Mouse (Mus musculus) kidney, postnatal 0 days (tissue): ENCODE measurements around the gene Plekhm3. TPM values are rescaled to one million over a fixed set of nuclear protein-coding genes. Genes with fewer than 3 reads are reported as not detected.

ENCODE experiments used
- ATAC-seq: fragments of 200-750 bp; cut with Nextera tagmentation; replicated peaks from 2 replicates; pipeline ENCODE4 v1.8.0; 2017; ENCODE audit warnings: low read depth, moderate number of reproducible peaks, moderate TSS enrichment, moderate library complexity; ENCODE audit not compliant: low FRiP score
- DNase-seq: peaks from one replicate; pipeline ENCODE4 v3.0.0-alpha.2; 2016; ENCODE audit warnings: low spot score
- H3K27ac ChIP-seq: fragments of 300-500 bp; sonication (generic); 2 replicates; pipeline ENCODE4 v1.5.1; 2014; ENCODE audit warnings: mild to moderate bottlenecking
- H3K27me3 ChIP-seq: fragments of 300-500 bp; sonication (generic); 2 replicates; pipeline ENCODE4 v1.6.1; 2014; ENCODE audit warnings: low read length, mixed read lengths; ENCODE audit not compliant: insufficient read depth
- H3K36me3 ChIP-seq: fragments of 300-500 bp; sonication (generic); 2 replicates; pipeline ENCODE4 v1.6.1; 2014; ENCODE audit warnings: low read length, mixed read lengths; ENCODE audit not compliant: insufficient read depth
- H3K4me1 ChIP-seq: fragments of 300-500 bp; sonication (generic); replicated peaks from 2 replicates; pipeline ENCODE4 v1.6.1; 2014; ENCODE audit warnings: antibody characterized with exemption, low read length, mixed read lengths; ENCODE audit not compliant: insufficient read depth
- H3K4me2 ChIP-seq: fragments of 300-500 bp; sonication (generic); 2 replicates; pipeline ENCODE4 v1.6.1; 2014; ENCODE audit warnings: mild to moderate bottlenecking, low read length, moderate library complexity, mixed read lengths
- H3K4me3 ChIP-seq: fragments of 300-500 bp; sonication (generic); replicated peaks from 2 replicates; pipeline ENCODE4 v1.5.1; 2014; ENCODE audit warnings: low read depth, low read length
- H3K9ac ChIP-seq: fragments of 300-500 bp; sonication (generic); 2 replicates; pipeline ENCODE4 v1.6.1; 2014; ENCODE audit warnings: low read depth, low read length
- H3K9me3 ChIP-seq: fragments of 300-500 bp; sonication (generic); replicated peaks from 2 replicates; pipeline ENCODE4 v1.6.1; 2016; ENCODE audit warnings: low read length, inconsistent platforms, mixed read lengths
- CTCF ChIP-seq: IDR thresholded peaks from 2 replicates; pipeline ENCODE4 v1.5.1; 2016; ENCODE audit warnings: antibody characterized with exemption, low read depth, mild to moderate bottlenecking, moderate library complexity
- WGBS: fragments of 180-500 bp; shearing (Covaris S2); extraction: QIAGEN DNeasy Blood & Tissue Kit; methylation state at CpG from one replicate; pipeline ENCODE4 v1.1.7; 2014; 5-methylcytosine and 5-hydroxymethylcytosine counted together
- polyA plus RNA-seq: library from polyadenylated mRNA; unstranded; fragments of >200 nt; fragmentation: Nextera tagmentation; extraction: Ambion mirVana; gene quantifications from 2 replicates; pipeline ENCODE4 v1.2.1, GENCODE M21; 2015

Gene Plekhm3
- polyA plus RNA-seq, 1 experiment from 2014 or later: 4.0 TPM

- DNase-seq (peak; percentile 56), ATAC-seq (no peak)
- Histone ChIP-seq H3K4me3 (no peak overlapping the region), H3K27me3 (no peaks in the 10 kb centered on the region), H3K4me1 (no peaks in the 10 kb centered on the region), H3K36me3 (no peaks in the 10 kb centered on the region), H3K27ac (0 out of 2 replicates have a peak overlapping the region, but pooled peaks have one; percentile 42), H3K9me3 (no peaks in the 10 kb centered on the region), H3K4me2 (no peak overlapping the region), H3K9ac (no peak overlapping the region)
- WGBS: 45% methylated on average over 2 of the region's 2 CpGs
- no peak for TF ChIP-seq CTCF
Measured at GRCm38 (mm10) chr1:64809085-64809484, 147.5 kb downstream of the Plekhm3 start.

GRCm38 (mm10) chr1:64807766-64808165, 148.9 kb downstream of the Plekhm3 start:
- H3K9me3 ChIP-seq: no peaks in the 10 kb centered on the region
- no peak overlapping the region for H3K4me2 ChIP-seq
- DNase-seq (no peak), ATAC-seq (no peak)
- no peak overlapping the region for H3K27ac ChIP-seq
- H3K27me3 ChIP-seq: no peaks in the 10 kb centered on the region
- TF ChIP-seq CTCF: no peak
- 55% methylated on average over 1 of the region's 1 CpGs for WGBS
- H3K4me1 ChIP-seq: no peaks in the 10 kb centered on the region
- H3K4me3 ChIP-seq: no peak overlapping the region
- no peaks in the 10 kb centered on the region for H3K36me3 ChIP-seq
- H3K9ac ChIP-seq: no peak overlapping the region

- no peak for ATAC-seq
- Histone ChIP-seq H3K36me3 (no peaks in the 10 kb centered on the region), H3K4me3 (no peak overlapping the region), H3K27me3 (no peaks in the 10 kb centered on the region), H3K9ac (no peak overlapping the region), H3K9me3 (no peaks in the 10 kb centered on the region), H3K4me2 (no peak overlapping the region), H3K4me1 (no peaks in the 10 kb centered on the region), H3K27ac (no peak overlapping the region)
- 49% methylated on average over 2 of the region's 2 CpGs for WGBS
- DNase-seq: no peak
- no peak for TF ChIP-seq CTCF
Measured at GRCm38 (mm10) chr1:64805217-64805616, 151.4 kb downstream of the Plekhm3 start.

- Histone ChIP-seq H3K9ac (no peak overlapping the region), H3K27me3 (no peaks in the 10 kb centered on the region), H3K36me3 (no peaks in the 10 kb centered on the region), H3K4me2 (no peak overlapping the region), H3K4me3 (no peak overlapping the region), H3K27ac (no peak overlapping the region), H3K9me3 (no peaks in the 10 kb centered on the region), H3K4me1 (no peaks in the 10 kb centered on the region)
- no peak for TF ChIP-seq CTCF
- 36% methylated on average over 6 of the region's 6 CpGs for WGBS
- DNase-seq: peak; percentile 42
- no peak for ATAC-seq
Measured at GRCm38 (mm10) chr1:64802631-64803030, 154.0 kb downstream of the Plekhm3 start.

- Histone ChIP-seq H3K9ac (no peak overlapping the region), H3K4me1 (0 out of 2 replicates have a peak, but pooled peaks cover under 1% of the 10 kb centered on the region), H3K4me2 (no peak overlapping the region), H3K36me3 (no peaks in the 10 kb centered on the region), H3K4me3 (no peak overlapping the region), H3K27me3 (no peaks in the 10 kb centered on the region), H3K27ac (no peak overlapping the region), H3K9me3 (no peaks in the 10 kb centered on the region)
- WGBS: 82% methylated on average over 3 of the region's 3 CpGs
- DNase-seq (no peak), ATAC-seq (no peak)
- no peak for TF ChIP-seq CTCF
Measured at GRCm38 (mm10) chr1:64797621-64798020, 159.0 kb downstream of the Plekhm3 start.

GRCm38 (mm10) chr1:64796867-64797582, 159.6 kb downstream of the Plekhm3 start:
- no peaks in the 10 kb centered on the region for H3K9me3 ChIP-seq
- H3K4me3 ChIP-seq: no peak overlapping the region
- no peak for TF ChIP-seq CTCF
- H3K4me1 ChIP-seq: 0 out of 2 replicates have a peak, but pooled peaks cover 5% of the 10 kb centered on the region
- H3K27ac ChIP-seq: no peak overlapping the region
- DNase-seq: no peak
- H3K27me3 ChIP-seq: no peaks in the 10 kb centered on the region
- no peak overlapping the region for H3K9ac ChIP-seq
- WGBS: 88% methylated on average over 6 of the region's 6 CpGs
- no peak for ATAC-seq
- no peaks in the 10 kb centered on the region for H3K36me3 ChIP-seq
- no peak overlapping the region for H3K4me2 ChIP-seq
